Mouse (Mus musculus) intestine, postnatal 0 days (tissue): ENCODE data around the gene Car14. TPM values are rescaled to one million over a fixed set of nuclear protein-coding genes. Genes with fewer than 3 reads are reported as not detected.
"Not testable (repeated sequence)": the region's sequence is repeated elsewhere in the genome, so short reads cannot be mapped to it uniquely, and the experiment has no call there.

Experiments used
- ATAC-seq: fragments of 200-750 bp; cut with Nextera tagmentation; 2 replicates; pipeline ENCODE4 v1.8.0; 2017; ENCODE audit warnings: mild to moderate bottlenecking, moderate TSS enrichment, moderate library complexity
- H3K27ac ChIP-seq: fragments of 300-500 bp; sonication (generic); 2 replicates; pipeline ENCODE4 v1.5.1; 2014; ENCODE audit warnings: mild to moderate bottlenecking, low read depth, low read length, moderate library complexity
- H3K27me3 ChIP-seq: fragments of 300-500 bp; sonication (generic); replicated peaks from 2 replicates; pipeline ENCODE4 v1.6.1; 2014; ENCODE audit warnings: low read length, mixed read lengths; ENCODE audit not compliant: control insufficient read depth, insufficient read depth
- H3K36me3 ChIP-seq: fragments of 300-500 bp; sonication (generic); 2 replicates; pipeline ENCODE4 v1.6.1; 2014; ENCODE audit warnings: mild to moderate bottlenecking, moderate library complexity; ENCODE audit not compliant: control insufficient read depth, insufficient read depth
- H3K4me1 ChIP-seq: fragments of 300-500 bp; sonication (generic); replicated peaks from 2 replicates; pipeline ENCODE4 v1.6.1; 2014; ENCODE audit warnings: antibody characterized with exemption, low read length, mixed read lengths; ENCODE audit not compliant: control insufficient read depth, insufficient read depth
- H3K4me2 ChIP-seq: fragments of 300-500 bp; sonication (generic); replicated peaks from 2 replicates; pipeline ENCODE4 v1.6.1; 2014; ENCODE audit warnings: low read depth, mild to moderate bottlenecking, moderate library complexity
- H3K4me3 ChIP-seq: fragments of 300-500 bp; sonication (generic); 2 replicates; pipeline ENCODE4 v1.5.1; 2014; ENCODE audit warnings: low read depth, low read length
- H3K9ac ChIP-seq: fragments of 300-500 bp; sonication (generic); 2 replicates; pipeline ENCODE4 v1.6.1; 2014; ENCODE audit warnings: mild to moderate bottlenecking, low read depth, low read length
- H3K9me3 ChIP-seq: fragments of 300-500 bp; sonication (generic); 2 replicates; pipeline ENCODE4 v1.6.1; 2016; ENCODE audit warnings: mixed run types; ENCODE audit not compliant: control insufficient read depth
- CTCF ChIP-seq: sonication (generic); IDR thresholded peaks from 2 replicates; pipeline ENCODE4 v1.5.1; 2016; ENCODE audit warnings: low read depth, mild to moderate bottlenecking, control low read depth, antibody characterized with exemption, moderate library complexity
- WGBS: fragments of 180-500 bp; shearing (Covaris S2); extraction: QIAGEN DNeasy Blood & Tissue Kit; methylation state at CpG from one replicate; pipeline ENCODE4 v1.1.7; 2014; 5-methylcytosine and 5-hydroxymethylcytosine counted together
- polyA plus RNA-seq: library from polyadenylated mRNA; unstranded; fragments of >200 nt; fragmentation: Nextera tagmentation; extraction: Ambion mirVana; gene quantifications from 2 replicates; pipeline ENCODE4 v1.2.1, GENCODE M21; 2015

Car14 gene
- polyA plus RNA-seq, 1 experiment from 2014 or later: 0.90 TPM

DNA sequence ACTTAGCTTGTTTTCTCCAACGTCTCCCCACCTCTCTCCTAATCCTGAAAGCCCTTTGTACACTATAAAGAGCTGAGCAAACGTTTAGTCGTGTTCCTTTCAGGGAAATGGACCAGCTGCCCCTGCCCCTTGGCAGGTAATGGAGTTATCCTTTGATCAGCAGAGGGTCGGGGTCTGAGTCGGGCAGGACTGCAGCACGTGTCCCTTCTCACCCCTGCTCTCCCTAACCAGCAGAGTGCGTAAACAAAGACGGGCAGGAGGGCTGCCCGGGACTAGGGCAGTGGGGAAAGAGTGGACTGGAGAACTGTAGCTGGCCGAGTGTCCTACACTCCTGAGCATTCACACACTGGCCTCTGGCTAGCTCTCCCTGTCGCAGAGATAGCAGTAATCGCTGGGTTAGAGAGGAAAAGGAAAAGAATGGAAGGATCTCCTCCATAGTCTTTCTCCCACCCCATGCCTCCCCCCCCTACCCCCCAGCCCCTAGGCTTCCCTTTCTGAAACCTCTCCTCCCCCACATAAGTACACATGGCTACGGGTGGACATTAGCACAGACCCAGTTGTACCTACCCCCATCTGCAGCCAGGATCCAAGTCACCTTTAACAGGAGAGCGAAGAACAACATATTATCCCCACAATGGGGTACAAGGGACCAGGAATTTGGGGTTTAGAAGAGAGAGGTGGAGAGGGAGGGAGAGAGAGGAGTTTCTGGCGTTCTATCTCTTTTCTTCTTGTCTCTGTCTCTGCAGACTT is 563 bp downstream of the Car14 start:
- no peaks in the 10 kb centered on the region for H3K4me1 ChIP-seq
- H3K4me2 ChIP-seq: 0 out of 2 replicates have a peak overlapping the region, but pooled peaks have one; percentile 70
- H3K9ac ChIP-seq: no peak overlapping the region
- no peak for ATAC-seq
- H3K27me3 ChIP-seq: peaks cover 8% of the 10 kb centered on the region; the same call in 1 of the 2 replicates
- WGBS: 12% methylated on average over 13 of the region's 15 CpGs
- no peak for TF ChIP-seq CTCF
- H3K9me3 ChIP-seq: no peaks in the 10 kb centered on the region
- no peaks in the 10 kb centered on the region for H3K36me3 ChIP-seq
- H3K4me3 ChIP-seq: peak overlapping the region; percentile 9; the same call in 1 of the 2 replicates
- H3K27ac ChIP-seq: no peak overlapping the region

DNA sequence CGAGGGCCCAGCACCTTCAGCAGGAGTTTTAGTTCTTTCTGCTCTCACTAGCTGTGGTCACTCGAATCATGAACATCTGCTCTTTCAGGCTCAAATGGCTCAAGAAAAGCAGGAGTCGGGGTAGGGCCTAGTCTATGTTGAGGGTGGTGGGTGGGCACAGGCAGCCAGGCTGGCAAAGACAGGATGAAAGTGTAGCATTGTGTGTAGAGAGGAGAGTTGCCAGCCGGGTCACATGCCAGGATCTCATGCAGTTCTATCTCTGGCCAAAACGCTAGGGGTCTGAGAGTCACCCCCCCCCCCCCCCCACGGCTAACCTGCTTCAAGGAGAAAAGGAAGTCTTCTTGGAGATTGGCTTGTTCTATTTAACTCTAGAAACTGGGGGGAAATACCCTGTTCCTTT is 1.8 kb downstream of the Car14 start:
- Histone ChIP-seq H3K27me3 (peaks cover 8% of the 10 kb centered on the region; the same call in 1 of the 2 replicates), H3K36me3 (peaks cover 3% of the 10 kb centered on the region; the same call in 1 of the 2 replicates), H3K4me1 (no peaks in the 10 kb centered on the region), H3K9ac (no peak overlapping the region), H3K4me2 (no peak overlapping the region), H3K9me3 (no peaks in the 10 kb centered on the region), H3K27ac (no peak overlapping the region), H3K4me3 (no peak overlapping the region)
- no peak for ATAC-seq
- 45% methylated on average over 6 of the region's 6 CpGs for WGBS
- no peak for TF ChIP-seq CTCF

DNA sequence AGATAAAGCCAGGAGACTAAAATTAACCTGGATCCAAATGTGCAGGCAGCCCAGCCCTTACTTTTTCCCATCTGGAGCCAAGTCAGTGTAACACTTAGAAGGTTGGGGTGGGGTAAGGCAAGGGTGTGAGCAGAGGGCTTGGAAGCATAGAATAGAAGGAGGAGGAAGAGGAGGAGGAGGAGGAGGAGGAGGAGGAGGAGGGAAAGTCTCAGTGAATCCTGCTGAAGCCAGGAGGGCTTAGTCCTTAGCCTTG is 2.2 kb downstream of the Car14 start:
- no peak for TF ChIP-seq CTCF
- H3K9ac ChIP-seq: no peak overlapping the region
- no peak for ATAC-seq
- H3K4me3 ChIP-seq: no peak overlapping the region
- H3K9me3 ChIP-seq: no peaks in the 10 kb centered on the region
- H3K4me2 ChIP-seq: no peak overlapping the region
- peaks cover 8% of the 10 kb centered on the region; the same call in 1 of the 2 replicates for H3K27me3 ChIP-seq
- no peaks in the 10 kb centered on the region for H3K4me1 ChIP-seq
- peaks cover 3% of the 10 kb centered on the region; the same call in 1 of the 2 replicates for H3K36me3 ChIP-seq
- H3K27ac ChIP-seq: no peak overlapping the region

DNA sequence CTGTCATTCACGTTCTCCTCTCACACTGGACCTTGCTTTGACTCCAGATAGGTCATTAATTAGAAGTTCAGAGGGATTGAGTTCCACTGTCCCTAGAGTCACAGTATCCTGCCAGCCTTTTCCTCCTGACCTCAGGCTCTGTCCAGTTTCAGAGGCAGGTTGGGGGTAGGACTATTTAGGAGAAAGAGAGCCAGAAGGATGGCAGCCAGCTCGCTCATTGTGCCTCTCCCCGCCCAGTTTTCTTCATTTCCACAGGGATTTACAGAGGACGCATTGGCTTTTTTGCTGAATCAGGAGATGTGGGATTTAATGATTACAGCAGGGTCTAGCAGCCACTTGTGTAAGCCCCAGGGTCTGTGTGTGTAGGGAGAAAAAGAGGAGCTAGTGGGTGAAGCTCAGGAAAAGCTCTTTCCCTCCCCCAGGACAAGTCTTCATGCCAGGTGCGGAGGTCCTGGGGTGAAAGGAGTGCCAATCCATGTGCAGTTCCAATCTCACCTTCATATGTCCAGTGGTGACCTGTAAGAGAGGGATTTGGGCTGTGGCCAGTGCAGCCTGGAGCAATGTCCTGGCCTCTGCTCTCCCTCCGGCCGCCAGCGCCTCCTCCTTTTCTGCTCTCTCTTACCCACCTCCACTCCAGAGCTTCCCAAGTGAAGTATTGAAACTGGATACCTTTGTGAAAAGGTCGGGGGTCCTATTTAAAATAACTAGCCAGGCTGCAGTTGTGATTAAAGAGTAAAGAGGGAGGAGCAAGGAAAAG is 2.7 kb downstream of the Car14 start:
- Histone ChIP-seq H3K4me1 (no peaks in the 10 kb centered on the region), H3K9ac (no peak overlapping the region)
- 72% methylated on average over 9 of the region's 9 CpGs for WGBS

DNA sequence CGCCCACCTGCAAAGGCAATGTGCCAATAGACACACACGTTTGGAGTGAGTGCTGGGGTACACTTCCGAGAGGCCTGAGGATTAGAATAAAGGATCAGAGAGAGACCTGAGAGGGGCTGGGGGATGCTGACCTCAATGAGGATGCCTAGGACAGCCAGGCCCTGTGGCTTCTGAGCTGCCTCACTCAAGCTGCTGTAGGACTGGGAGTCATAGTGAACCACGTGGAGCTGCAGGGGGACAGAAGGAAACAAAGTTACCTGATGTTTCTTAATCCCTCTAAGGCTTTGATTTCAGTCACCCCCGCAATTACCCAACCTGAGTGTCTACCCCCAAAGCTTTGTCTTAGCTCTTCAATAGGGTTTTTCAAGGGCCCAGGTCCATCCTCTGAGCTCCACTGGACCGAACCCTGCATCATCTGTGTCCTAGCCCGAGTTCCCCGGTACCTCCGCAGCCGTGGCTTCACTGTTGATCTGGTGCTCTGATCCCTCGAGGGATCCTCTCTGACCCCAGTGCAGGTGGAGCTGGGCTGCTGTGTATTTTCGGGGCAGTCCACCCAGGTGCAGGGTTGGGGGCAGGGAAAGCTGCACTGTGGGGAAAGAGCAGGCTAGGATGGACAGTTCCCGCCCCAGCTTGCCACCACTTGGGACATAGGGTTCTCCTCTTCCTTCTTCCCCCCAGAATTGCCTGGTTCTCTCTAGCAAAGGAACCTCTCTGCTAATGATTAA is 4.5 kb downstream of the Car14 start:
- 73% methylated on average over 13 of the region's 13 CpGs for WGBS
- no peak overlapping the region for H3K4me3 ChIP-seq
- H3K27me3 ChIP-seq: peaks cover 8% of the 10 kb centered on the region; the same call in 1 of the 2 replicates
- no peaks in the 10 kb centered on the region for H3K4me1 ChIP-seq
- no peak for TF ChIP-seq CTCF
- ATAC-seq: no peak
- peaks cover 3% of the 10 kb centered on the region; the same call in 1 of the 2 replicates for H3K36me3 ChIP-seq
- no peak overlapping the region for H3K27ac ChIP-seq
- H3K9me3 ChIP-seq: no peaks in the 10 kb centered on the region
- H3K9ac ChIP-seq: no peak overlapping the region
- no peak overlapping the region for H3K4me2 ChIP-seq

More for the DNA sequence above, 2.7 kb downstream of the Car14 start:
- TF ChIP-seq CTCF: no peak
- peaks cover 8% of the 10 kb centered on the region; the same call in 1 of the 2 replicates for H3K27me3 ChIP-seq
- H3K36me3 ChIP-seq: peaks cover 3% of the 10 kb centered on the region; the same call in 1 of the 2 replicates
- H3K27ac ChIP-seq: no peak overlapping the region
- H3K9me3 ChIP-seq: no peaks in the 10 kb centered on the region
- no peak for ATAC-seq
- no peak overlapping the region for H3K4me2 ChIP-seq
- H3K4me3 ChIP-seq: no peak overlapping the region

DNA sequence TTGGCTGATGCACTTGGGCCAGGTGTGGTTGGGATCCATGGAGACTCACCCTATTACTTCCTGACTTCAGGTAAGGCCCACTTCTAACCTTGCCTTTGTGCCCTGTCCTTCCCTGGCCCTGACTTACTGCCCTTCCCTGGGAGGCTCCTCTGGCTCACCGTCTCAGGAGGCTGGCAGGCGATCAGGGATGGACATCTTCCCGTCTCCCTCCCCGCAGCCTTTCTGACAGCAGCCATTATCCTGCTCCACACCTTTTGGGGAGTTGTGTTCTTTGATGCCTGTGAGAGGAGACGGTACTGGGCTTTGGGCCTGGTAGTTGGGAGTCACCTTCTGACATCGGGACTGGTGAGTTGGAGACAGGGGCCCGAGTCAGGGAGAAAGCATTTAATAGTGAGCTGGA is 9.0 kb downstream of the Car14 start:
- 0 out of 2 replicates have a peak overlapping the region, but pooled peaks have one; percentile 77 for H3K4me2 ChIP-seq

More for the DNA sequence above, 9.0 kb downstream of the Car14 start:
- H3K36me3 ChIP-seq, H3K9me3 ChIP-seq, H3K9ac ChIP-seq, H3K4me1 ChIP-seq, H3K4me3 ChIP-seq, ATAC-seq, H3K27ac ChIP-seq, H3K27me3 ChIP-seq: not testable (repeated sequence)
- WGBS: 84% methylated on average over 7 of the region's 7 CpGs
